Mouse (Mus musculus): ENCODE measurements around the gene Cdk1.

DNA sequence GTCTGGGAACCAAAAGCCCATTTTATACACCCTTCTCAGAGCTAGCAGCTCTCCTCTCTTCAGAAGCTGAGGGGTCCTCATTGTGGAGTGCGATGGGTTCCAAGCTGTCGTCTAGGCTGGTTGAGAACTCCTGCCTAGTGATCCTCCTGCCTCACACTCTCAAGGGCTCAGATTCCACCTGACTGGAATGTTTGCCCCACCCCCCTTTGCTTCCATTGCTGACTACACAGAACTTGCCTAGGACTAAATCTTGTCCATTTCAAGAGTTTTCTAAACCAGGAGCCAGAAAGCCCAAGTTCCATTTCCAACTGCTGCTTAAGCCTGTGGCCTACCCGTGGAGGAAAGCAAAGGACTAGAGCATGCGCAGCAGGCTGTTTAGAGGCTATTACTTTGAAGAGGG is 17.1 kb downstream of the Cdk1 start:
- TF ChIP-seq CTCF (IDR thresholded peaks at IDR 0.05; ENCODE audit: extremely low read depth, insufficient read depth, low read length), result no peak
- no peak for TF ChIP-seq POLR2A (IDR thresholded peaks at IDR 0.05; ENCODE audit: extremely low read depth, insufficient read depth, low read length)
